Mouse (Mus musculus) CH12.LX (cell line): ENCODE data around the gene Dnm3. TPM values are rescaled to one million over a fixed set of nuclear protein-coding genes. Genes with fewer than 3 reads are reported as not detected.

Experiments used
- DNase-seq: peaks from one replicate; pipeline ENCODE4 v3.0.0-alpha.2; 2013; ENCODE audit errors: extremely low read depth
- H3K27ac ChIP-seq: 2 replicates; pipeline ENCODE4 v1.5.1; 2012; ENCODE audit warnings: low read depth, mild to moderate bottlenecking, control low read depth, moderate library complexity; ENCODE audit not compliant: insufficient read depth
- H3K27me3 ChIP-seq: replicated peaks from 2 replicates; pipeline ENCODE3; 2012; ENCODE audit warnings: inconsistent platforms
- H3K36me3 ChIP-seq, 2 experiments: replicated peaks in 1 of 2; 2 replicates each; pipeline versions ENCODE3 to v1.6.1; 2012; ENCODE audit warnings: inconsistent platforms in 1 of 2, low read length in 1 of 2, mild to moderate bottlenecking in 1 of 2, mixed read lengths in 1 of 2, moderate library complexity in 1 of 2; ENCODE audit not compliant: control insufficient read depth in 1 of 2, insufficient read depth in 1 of 2
- H3K4me1 ChIP-seq, 2 experiments: 2 replicates each; pipeline ENCODE4 v1.6.1; 2012; ENCODE audit warnings: inconsistent platforms in 1 of 2, moderate library complexity in 1 of 2; ENCODE audit not compliant: insufficient read depth in 2 of 2, control insufficient read depth in 1 of 2
- H3K4me2 ChIP-seq: 2 replicates; pipeline ENCODE4 v1.6.1; 2012; ENCODE audit warnings: low read depth, mild to moderate bottlenecking, control low read depth; ENCODE audit not compliant: poor library complexity, insufficient read depth, severe bottlenecking
- H3K4me3 ChIP-seq, 3 experiments: fragments of 150-350 bp in 1 of 3; sonication (generic) in 1 of 3; replicated peaks in 1 of 3; 2 replicates each; pipeline versions ENCODE3 to v1.5.1; 2011 to 2012; ENCODE audit warnings: low read depth in 2 of 3, low read length in 2 of 3, mild to moderate bottlenecking in 2 of 3, moderate library complexity in 2 of 3, control low read depth in 1 of 3, improper control_type of control experiment in 1 of 3, inconsistent platforms in 1 of 3, mixed read lengths in 1 of 3; ENCODE audit not compliant: poor library complexity in 1 of 3
- H3K79me2 ChIP-seq: replicated peaks from 2 replicates; pipeline ENCODE4 v1.6.1; 2012; ENCODE audit warnings: mild to moderate bottlenecking, moderate library complexity; ENCODE audit not compliant: control insufficient read depth, poor library complexity, insufficient read depth, severe bottlenecking; ENCODE audit errors: extremely low read depth
- H3K9ac ChIP-seq: 2 replicates; pipeline ENCODE4 v1.6.1; 2012; ENCODE audit warnings: low read depth, mild to moderate bottlenecking, control low read depth, moderate library complexity; ENCODE audit not compliant: insufficient read depth
- H3K9me3 ChIP-seq: replicated peaks from 2 replicates; pipeline ENCODE3; 2012; ENCODE audit warnings: low read length, inconsistent platforms, mixed read lengths
- BHLHE40 ChIP-seq: IDR thresholded peaks from 2 replicates; pipeline ENCODE4 v1.6.1; 2011; ENCODE audit warnings: mild to moderate bottlenecking, low read depth, low read length, improper control_type of control experiment
- CHD1 ChIP-seq: IDR thresholded peaks from 2 replicates; pipeline ENCODE4 v1.6.1; 2012; ENCODE audit warnings: low read depth, low read length, improper control_type of control experiment, inconsistent platforms
- CHD2 ChIP-seq: IDR thresholded peaks from 2 replicates; pipeline ENCODE4 v1.6.1; 2011; ENCODE audit warnings: low read length, improper control_type of control experiment
- CTCF ChIP-seq, 2 experiments: IDR thresholded peaks in 1 of 2; conservative IDR thresholded peaks in 1 of 2; 2 replicates each; pipeline ENCODE4 v1.5.1; 2011 to 2012; ENCODE audit warnings: low read depth in 2 of 2, low read length in 2 of 2, improper control_type of control experiment in 1 of 2, inconsistent platforms in 1 of 2, mild to moderate bottlenecking in 1 of 2, moderate library complexity in 1 of 2
- ELF1 ChIP-seq: IDR thresholded peaks from 2 replicates; pipeline ENCODE4 v1.6.1; 2014; ENCODE audit warnings: low read depth, mild to moderate bottlenecking, inconsistent platforms, low read length, improper control_type of control experiment
- EP300 ChIP-seq: IDR thresholded peaks from 2 replicates; pipeline ENCODE4 v1.6.1; 2011; ENCODE audit warnings: low read length, improper control_type of control experiment
- ETS1 ChIP-seq: conservative IDR thresholded peaks from 2 replicates; pipeline ENCODE4 v1.6.1; 2012; ENCODE audit warnings: low read depth, mild to moderate bottlenecking, inconsistent platforms, low read length, improper control_type of control experiment, moderate library complexity
- JUND ChIP-seq: conservative IDR thresholded peaks from 2 replicates; pipeline ENCODE4 v1.6.1; 2011; ENCODE audit warnings: low read depth, low read length, improper control_type of control experiment
- KAT2A ChIP-seq: IDR thresholded peaks from 2 replicates; pipeline ENCODE4 v1.6.1; 2012; ENCODE audit warnings: low read length, improper control_type of control experiment, inconsistent platforms; ENCODE audit not compliant: insufficient replicate concordance
- MAFK ChIP-seq: IDR thresholded peaks from 2 replicates; pipeline ENCODE4 v1.6.1; 2011; ENCODE audit warnings: low read length, improper control_type of control experiment; ENCODE audit not compliant: insufficient replicate concordance
- MAX ChIP-seq: IDR thresholded peaks from 2 replicates; pipeline ENCODE4 v1.6.1; 2011; ENCODE audit warnings: low read length, improper control_type of control experiment
- MYC ChIP-seq: IDR thresholded peaks from 2 replicates; pipeline ENCODE4 v1.6.1; 2011; ENCODE audit warnings: low read depth, mild to moderate bottlenecking, improper control_type of control experiment, low read length
- NELFE ChIP-seq: IDR thresholded peaks from 2 replicates; pipeline ENCODE4 v1.6.1; 2011; ENCODE audit warnings: low read depth, low read length, improper control_type of control experiment
- NRF1 ChIP-seq: IDR thresholded peaks from 2 replicates; pipeline ENCODE4 v1.6.1; 2014; ENCODE audit warnings: low read depth, mild to moderate bottlenecking, inconsistent platforms, low read length, improper control_type of control experiment, moderate library complexity
- PAX5 ChIP-seq: IDR thresholded peaks from 2 replicates; pipeline ENCODE4 v1.6.1; 2012; ENCODE audit warnings: low read length, inconsistent platforms, mixed read lengths
- RAD21 ChIP-seq: IDR thresholded peaks from 2 replicates; pipeline ENCODE4 v1.6.1; 2011; ENCODE audit warnings: low read depth, mild to moderate bottlenecking, low read length, improper control_type of control experiment, moderate library complexity
- RCOR1 ChIP-seq: conservative IDR thresholded peaks from 2 replicates; pipeline ENCODE4 v1.6.1; 2012; ENCODE audit warnings: low read depth, mild to moderate bottlenecking, inconsistent platforms, low read length, improper control_type of control experiment
- SIN3A ChIP-seq: IDR thresholded peaks from 2 replicates; pipeline ENCODE4 v1.6.1; 2012; ENCODE audit warnings: low read length, improper control_type of control experiment, inconsistent platforms
- SMC3 ChIP-seq: IDR thresholded peaks from 2 replicates; pipeline ENCODE4 v1.6.1; 2011; ENCODE audit warnings: low read depth, low read length, improper control_type of control experiment
- TBP ChIP-seq: conservative IDR thresholded peaks from 2 replicates; pipeline ENCODE4 v1.6.1; 2011; ENCODE audit warnings: low read depth, low read length, improper control_type of control experiment
- TCF12 ChIP-seq: IDR thresholded peaks from 2 replicates; pipeline ENCODE4 v1.6.1; 2014; ENCODE audit warnings: low read depth, mild to moderate bottlenecking, inconsistent platforms, low read length, improper control_type of control experiment
- UBTF ChIP-seq: IDR thresholded peaks from 2 replicates; pipeline ENCODE4 v1.6.1; 2012; ENCODE audit warnings: low read depth, mild to moderate bottlenecking, inconsistent platforms, low read length, improper control_type of control experiment, moderate library complexity
- USF1 ChIP-seq: IDR thresholded peaks from 2 replicates; pipeline ENCODE4 v1.6.1; 2014; ENCODE audit warnings: low read depth, mild to moderate bottlenecking, inconsistent platforms, low read length, improper control_type of control experiment
- USF2 ChIP-seq: conservative IDR thresholded peaks from 2 replicates; pipeline ENCODE4 v1.6.1; 2011; ENCODE audit warnings: low read depth, low read length, improper control_type of control experiment
- ZC3H11A ChIP-seq: IDR thresholded peaks from 2 replicates; pipeline ENCODE4 v1.6.1; 2012; ENCODE audit warnings: low read depth, mild to moderate bottlenecking, inconsistent platforms, low read length, improper control_type of control experiment
- ZKSCAN1 ChIP-seq: IDR thresholded peaks from 2 replicates; pipeline ENCODE4 v1.6.1; 2012; ENCODE audit warnings: low read depth, inconsistent platforms, low read length, improper control_type of control experiment, borderline replicate concordance
- ZMIZ1 ChIP-seq: IDR thresholded peaks from 2 replicates; pipeline ENCODE4 v1.6.1; 2012; ENCODE audit warnings: low read depth, mild to moderate bottlenecking, inconsistent platforms, low read length, improper control_type of control experiment
- ZNF384 ChIP-seq: IDR thresholded peaks from 2 replicates; pipeline ENCODE4 v1.6.1; 2012; ENCODE audit warnings: low read depth, low read length, improper control_type of control experiment, inconsistent platforms
- dilution Hi-C: fragments of 300-500 bp; cut with MboI; formaldehyde crosslinking; loops from 2 replicates; pipeline ENCODE4 v1.14.3; 2020; ENCODE audit warnings: low sequenced_read_pairs; ENCODE audit not compliant: extremely low pct_unique_long_range_greater_than_20kb, extremely low pct_ligation_motif_present
- in situ Hi-C: fragments of 300-500 bp; cut with MboI; formaldehyde crosslinking; loops from 3 replicates; pipeline ENCODE4 v1.14.3; 2019; ENCODE audit warnings: low sequenced_read_pairs, low pct_ligation_motif_present, low pct_unique_long_range_greater_than_20kb, mixed read lengths
- polyA plus RNA-seq: library from polyadenylated mRNA; unstranded; fragments of >175 nt; gene quantifications from 2 replicates; pipeline ENCODE4 v1.2.1, GENCODE M21; 2012; ENCODE audit warnings: low read depth; ENCODE audit not compliant: insufficient read length
- total RNA-seq, 2 experiments: library from RNA; depleted of rRNA; stranded (reverse); fragments of 300-350 nt in 1 of 2; fragments of >200 nt in 1 of 2; gene quantifications; 2 replicates each; pipeline ENCODE4 v1.2.3; 2012 to 2014

The Dnm3 gene
- total and polyA plus RNA-seq, 3 experiments: 3.6 to 9.5 (median 6.9) TPM

- Histone ChIP-seq H3K4me2 (no peak overlapping the region), H3K9me3 (no peaks in the 10 kb centered on the region), H3K4me3 (no peak overlapping the region), H3K27ac (no peak overlapping the region), H3K79me2 (peaks cover 2% of the 10 kb centered on the region; the same call in 1 of the 2 replicates), H3K27me3 (no peaks in the 10 kb centered on the region), H3K4me1 (no peaks in the 10 kb centered on the region), H3K9ac (no peak overlapping the region), H3K36me3 (peaks cover 0 to 3% of the 10 kb centered on the region in 2 experiments)
- dilution Hi-C loops: no loop called here
- TF ChIP-seq SMC3 (no peak), MAX (no peak), MYC (no peak), NELFE (no peak), CTCF (conservative IDR thresholded peaks at IDR 0.05 in 1 of 2, IDR thresholded peaks at IDR 0.05 in 1 of 2; ENCODE audit: low read depth in 2 of 2, low read length in 2 of 2) (no peak), ELF1 (no peak), TCF12 (no peak), JUND (no peak), KAT2A (no peak), ZKSCAN1 (no peak), NRF1 (no peak), EP300 (no peak), USF2 (no peak), RCOR1 (no peak), ETS1 (no peak), ZC3H11A (no peak), BHLHE40 (no peak), ZNF384 (no peak), RAD21 (no peak), TBP (no peak)
- in situ Hi-C loops: no loop called here
- DNase-seq: no peak
Measured at GRCm38 (mm10) chr1:162121441-162122200, 356.2 kb downstream of the Dnm3 start.

- no peak for DNase-seq
- Histone ChIP-seq H3K36me3 (peaks cover 2 to 3% of the 10 kb centered on the region in 2 experiments), H3K27ac (no peak overlapping the region), H3K79me2 (no peaks in the 10 kb centered on the region), H3K4me3 (no peak overlapping the region), H3K4me2 (no peak overlapping the region), H3K27me3 (no peaks in the 10 kb centered on the region), H3K9ac (no peak overlapping the region), H3K9me3 (no peaks in the 10 kb centered on the region), H3K4me1 (no peaks in the 10 kb centered on the region)
- no peak for TF ChIP-seq SIN3A
- TF ChIP-seq USF1: no peak
- no peak for TF ChIP-seq CHD1
- TF ChIP-seq NRF1: no peak
- TF ChIP-seq SMC3: no peak
- TF ChIP-seq MAFK: no peak
- no peak for TF ChIP-seq PAX5
- TF ChIP-seq ETS1: no peak
- no peak for TF ChIP-seq UBTF
- TF ChIP-seq CHD2: no peak
- TF ChIP-seq ZMIZ1: no peak
- no peak for TF ChIP-seq USF2
- TF ChIP-seq NELFE: no peak
- no peak for TF ChIP-seq RCOR1
- no peak for TF ChIP-seq MYC
- no peak for TF ChIP-seq ZNF384
- no peak for TF ChIP-seq ELF1
- TF ChIP-seq TBP: no peak
- in situ Hi-C loops: no loop called here
- dilution Hi-C loops: no loop called here
Measured at GRCm38 (mm10) chr1:162109437-162109813, 368.4 kb downstream of the Dnm3 start.
